Mouse (Mus musculus) heart, postnatal 0 days (tissue): ENCODE results near the gene Cldn5.

Experiments
- CTCF ChIP-seq: IDR thresholded peaks from 2 replicates; pipeline ENCODE4 v1.5.1; 2016; ENCODE audit warnings: antibody characterized with exemption, control low read depth, low read depth
- EP300 ChIP-seq: IDR thresholded peaks from 2 replicates; pipeline ENCODE4 v1.6.1; 2016; ENCODE audit warnings: antibody characterized with exemption, low read depth

DNA sequence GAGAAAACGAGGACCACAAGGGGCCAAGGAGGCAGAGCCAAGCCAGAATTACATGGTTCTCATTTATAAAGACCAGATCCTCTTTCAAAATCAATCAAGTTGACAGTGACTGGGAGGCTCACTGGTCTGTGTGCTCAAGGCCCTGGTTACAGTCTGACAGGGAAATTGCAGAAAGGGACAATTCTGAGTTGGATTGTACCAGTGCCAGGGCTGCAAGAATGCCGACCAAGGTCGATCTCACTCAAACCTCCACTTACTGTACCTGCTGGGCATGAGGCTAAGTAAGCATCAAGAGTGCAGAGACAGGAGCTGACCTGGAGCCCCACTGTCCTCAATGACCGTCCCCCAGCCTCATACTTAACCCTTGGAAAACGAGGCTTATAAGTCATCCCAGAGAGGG, 21.5 kb downstream of the Cldn5 start:
- TF ChIP-seq CTCF (no peak), EP300 (no peak)
